Mouse (Mus musculus): Measurements from ENCODE around the gene Rnf144b. TPM values are rescaled to one million over a fixed set of nuclear protein-coding genes. Genes with fewer than 3 reads are reported as not detected.
A peak's percentile ranks its signal among the peaks of the same experiment; 100 is the strongest.

Gene Rnf144b
- polyA plus RNA-seq, 1 experiment from 2014 or later: 0.95 TPM

DNA sequence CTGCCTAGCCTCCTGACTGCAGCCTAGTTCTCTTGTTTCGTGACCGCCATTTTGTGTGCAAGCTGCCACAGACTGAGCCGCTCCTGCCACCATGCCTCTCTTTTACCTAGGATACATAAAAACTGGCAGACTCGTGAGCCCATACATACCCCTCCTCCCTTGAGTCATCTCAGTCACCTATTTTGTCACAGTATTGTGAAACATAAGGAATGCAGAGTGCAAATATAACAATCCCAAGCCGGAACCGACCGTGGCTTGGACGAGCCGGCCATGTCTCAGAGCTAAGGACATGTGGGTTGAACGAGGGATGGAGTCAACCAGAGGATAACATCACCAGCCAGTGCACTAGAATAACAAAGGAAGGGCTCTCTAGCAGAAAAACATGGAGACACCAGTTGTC lies 91.4 kb downstream of the Rnf144b start:
- Histone ChIP-seq H3K27ac (ENCODE audit: low read depth, low read length) (no peak overlapping the region), H3K9ac (ENCODE audit: low read depth, low read length) (no peak overlapping the region), H3K4me2 (replicated peaks; ENCODE audit: low read depth, low read length) (no peak overlapping the region), H3K36me3 (ENCODE audit: control insufficient read depth, insufficient read depth, low read length) (no peaks in the 10 kb centered on the region), H3K4me3 (ENCODE audit: low read length) (no peak overlapping the region), H3K27me3 (ENCODE audit: control insufficient read depth, insufficient read depth, low read length) (no peaks in the 10 kb centered on the region), H3K9me3 (ENCODE audit: control insufficient read depth, low read length) (no peaks in the 10 kb centered on the region), H3K4me1 (ENCODE audit: control insufficient read depth, insufficient read depth, low read length) (no peaks in the 10 kb centered on the region)
- ATAC-seq (ENCODE audit: low FRiP score, low TSS enrichment): no peak
- 95% methylated on average over 10 of the region's 10 CpGs for WGBS

DNA sequence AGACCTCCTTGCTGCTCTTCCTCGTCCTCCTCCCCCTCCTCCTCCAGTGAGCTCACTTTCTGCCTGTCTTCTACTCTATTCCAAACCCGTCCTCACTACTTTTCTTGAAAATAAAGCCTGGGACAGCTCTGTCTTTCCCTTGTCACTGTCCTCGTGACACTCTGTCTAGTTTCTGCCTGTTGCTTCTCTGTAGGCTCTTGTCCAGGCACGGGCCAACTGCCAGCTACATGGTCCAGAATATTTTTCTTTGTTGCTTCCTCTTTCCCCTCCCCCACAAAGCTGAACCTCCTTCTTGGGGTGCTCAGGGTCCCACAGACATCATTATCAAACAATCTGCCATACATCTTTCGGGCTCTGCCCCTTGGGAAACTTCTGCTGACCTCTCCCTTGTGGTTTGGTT lies 92.4 kb downstream of the Rnf144b start:
- Histone ChIP-seq H3K4me3 (ENCODE audit: low read length) (no peak overlapping the region), H3K9ac (ENCODE audit: low read depth, low read length) (no peak overlapping the region), H3K9me3 (ENCODE audit: control insufficient read depth, low read length) (no peaks in the 10 kb centered on the region), H3K27me3 (ENCODE audit: control insufficient read depth, insufficient read depth, low read length) (no peaks in the 10 kb centered on the region), H3K4me1 (ENCODE audit: control insufficient read depth, insufficient read depth, low read length) (no peaks in the 10 kb centered on the region), H3K27ac (ENCODE audit: low read depth, low read length) (no peak overlapping the region), H3K4me2 (replicated peaks; ENCODE audit: low read depth, low read length) (no peak overlapping the region), H3K36me3 (ENCODE audit: control insufficient read depth, insufficient read depth, low read length) (no peaks in the 10 kb centered on the region)
- ATAC-seq (ENCODE audit: low FRiP score, low TSS enrichment): no peak
- 56% methylated on average over 5 of the region's 5 CpGs for WGBS

DNA sequence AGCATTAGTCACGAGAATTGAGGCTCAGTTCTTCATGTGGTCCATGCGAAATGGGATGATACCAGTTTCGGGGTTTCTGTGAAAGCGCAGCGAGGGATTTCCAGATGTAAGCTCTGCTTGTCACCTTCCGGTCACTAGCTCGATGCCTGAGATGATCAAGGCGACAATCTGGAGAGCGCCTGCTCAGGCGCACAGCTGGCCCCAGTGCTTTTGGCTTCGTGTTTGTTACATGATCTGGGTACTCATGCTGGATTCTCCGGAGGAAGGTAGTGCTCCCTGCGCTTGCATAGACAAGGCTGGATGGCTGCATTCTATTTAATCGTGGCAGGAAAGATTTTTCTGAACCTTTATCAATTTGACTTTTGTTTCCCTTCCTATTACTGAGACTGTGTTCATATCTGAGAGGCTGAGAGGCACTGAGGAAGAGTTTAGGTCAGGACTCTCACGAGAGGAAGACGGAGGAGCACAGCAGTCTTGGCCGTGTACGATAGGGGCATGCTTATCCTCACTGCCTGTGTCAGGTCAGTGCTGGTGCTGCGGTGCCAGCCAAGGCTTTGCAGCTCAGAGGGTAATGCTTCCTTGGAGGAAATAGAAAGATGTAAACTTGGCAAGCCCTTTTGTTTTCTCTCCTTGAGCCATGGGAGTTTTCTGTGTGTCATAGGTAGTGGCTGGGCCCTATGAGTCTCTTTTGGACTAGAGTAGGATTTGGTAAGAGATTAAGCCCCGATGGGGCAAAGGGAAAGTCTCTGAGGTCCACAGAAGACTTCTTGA lies 93.5 kb downstream of the Rnf144b start:
- Histone ChIP-seq H3K4me3 (ENCODE audit: low read length) (no peak overlapping the region), H3K36me3 (ENCODE audit: control insufficient read depth, insufficient read depth, low read length) (no peaks in the 10 kb centered on the region), H3K4me1 (ENCODE audit: control insufficient read depth, insufficient read depth, low read length) (no peaks in the 10 kb centered on the region), H3K4me2 (replicated peaks; ENCODE audit: low read depth, low read length) (no peak overlapping the region), H3K27me3 (ENCODE audit: control insufficient read depth, insufficient read depth, low read length) (no peaks in the 10 kb centered on the region), H3K27ac (ENCODE audit: low read depth, low read length) (no peak overlapping the region), H3K9ac (ENCODE audit: low read depth, low read length) (no peak overlapping the region), H3K9me3 (ENCODE audit: control insufficient read depth, low read length) (no peaks in the 10 kb centered on the region)
- ATAC-seq (ENCODE audit: low FRiP score, low TSS enrichment): no peak
- WGBS: 82% methylated on average over 20 of the region's 20 CpGs

DNA sequence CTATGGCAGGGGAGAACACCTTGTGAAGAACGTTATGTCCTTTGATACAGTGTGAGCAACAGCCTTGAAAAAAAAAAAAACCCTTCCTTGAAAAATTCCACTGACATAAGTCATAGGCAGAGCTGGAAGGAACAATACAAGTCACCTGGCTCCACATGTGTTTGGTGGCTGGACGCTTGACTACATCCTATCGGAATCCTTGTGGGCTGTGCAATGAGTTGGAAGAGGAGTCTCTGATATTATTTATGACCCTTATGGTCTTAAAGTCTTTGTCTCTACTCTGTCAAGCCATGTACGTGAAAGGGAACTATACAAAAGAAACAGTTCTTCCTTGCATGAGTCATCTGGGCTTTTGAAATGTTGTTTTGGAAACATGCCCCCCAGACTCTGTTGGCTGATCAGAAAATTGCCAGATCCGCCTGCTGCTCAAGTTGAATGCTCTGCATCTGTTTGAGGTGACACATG lies 94.7 kb downstream of the Rnf144b start:
- H3K27ac ChIP-seq (ENCODE audit: low read depth, low read length): no peak overlapping the region
- H3K27me3 ChIP-seq (ENCODE audit: control insufficient read depth, insufficient read depth, low read length): no peaks in the 10 kb centered on the region
- no peaks in the 10 kb centered on the region for H3K4me1 ChIP-seq (ENCODE audit: control insufficient read depth, insufficient read depth, low read length)
- 63% methylated on average over 5 of the region's 5 CpGs for WGBS
- no peak for ATAC-seq (ENCODE audit: low FRiP score, low TSS enrichment)
- H3K4me3 ChIP-seq (ENCODE audit: low read length): no peak overlapping the region
- no peaks in the 10 kb centered on the region for H3K36me3 ChIP-seq (ENCODE audit: control insufficient read depth, insufficient read depth, low read length)
- H3K9ac ChIP-seq (ENCODE audit: low read depth, low read length): no peak overlapping the region
- no peak overlapping the region for H3K4me2 ChIP-seq (replicated peaks; ENCODE audit: low read depth, low read length)
- H3K9me3 ChIP-seq (ENCODE audit: control insufficient read depth, low read length): no peaks in the 10 kb centered on the region

DNA sequence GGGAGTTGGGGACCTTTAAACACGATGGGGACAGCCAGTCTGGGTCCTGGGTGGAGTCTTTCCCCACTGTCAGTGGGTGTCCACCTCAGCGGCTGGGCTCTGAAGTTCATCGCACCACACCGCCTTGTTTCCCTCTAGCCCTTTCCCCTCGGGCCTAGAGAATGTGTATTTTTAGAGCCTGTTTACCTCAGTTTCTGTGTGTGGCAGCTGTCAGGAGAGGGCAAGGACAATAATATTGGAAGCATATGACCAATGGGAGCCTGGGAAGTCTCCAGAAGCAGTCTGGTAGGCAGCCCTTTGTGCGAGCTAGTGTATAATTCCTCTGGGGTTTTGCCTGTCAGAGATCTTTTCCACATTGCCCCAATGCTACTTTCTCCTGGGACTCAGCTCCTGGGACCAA lies 95.9 kb downstream of the Rnf144b start:
- Histone ChIP-seq H3K27me3 (ENCODE audit: control insufficient read depth, insufficient read depth, low read length) (no peaks in the 10 kb centered on the region), H3K27ac (ENCODE audit: low read depth, low read length) (no peak overlapping the region), H3K9me3 (ENCODE audit: control insufficient read depth, low read length) (no peaks in the 10 kb centered on the region), H3K4me2 (replicated peaks; ENCODE audit: low read depth, low read length) (no peak overlapping the region), H3K9ac (ENCODE audit: low read depth, low read length) (no peak overlapping the region), H3K4me3 (ENCODE audit: low read length) (no peak overlapping the region), H3K4me1 (ENCODE audit: control insufficient read depth, insufficient read depth, low read length) (no peaks in the 10 kb centered on the region), H3K36me3 (ENCODE audit: control insufficient read depth, insufficient read depth, low read length) (no peaks in the 10 kb centered on the region)
- WGBS: 74% methylated on average over 6 of the region's 6 CpGs
- no peak for ATAC-seq (ENCODE audit: low FRiP score, low TSS enrichment)

DNA sequence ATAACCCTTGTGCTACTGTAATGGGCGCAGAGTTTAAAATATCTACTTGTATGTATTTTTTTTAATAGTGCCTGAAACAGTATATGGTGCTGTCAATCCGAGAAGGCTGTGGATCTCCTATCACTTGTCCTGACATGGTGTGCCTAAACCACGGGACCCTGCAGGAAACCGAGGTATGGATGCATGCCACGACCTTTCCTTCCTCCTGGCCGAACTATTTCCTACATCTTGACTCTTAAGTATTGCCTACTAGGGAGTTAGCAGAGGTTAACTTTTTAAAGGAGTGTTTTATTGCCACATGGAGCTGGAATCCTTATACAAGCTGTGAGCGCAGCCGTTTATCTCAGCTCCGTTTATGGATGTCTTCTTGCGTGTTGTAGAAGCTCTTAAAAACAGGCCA lies 98.0 kb downstream of the Rnf144b start:
- no peaks in the 10 kb centered on the region for H3K4me1 ChIP-seq (ENCODE audit: control insufficient read depth, insufficient read depth, low read length)
- H3K4me3 ChIP-seq (ENCODE audit: low read length): no peak overlapping the region
- no peak overlapping the region for H3K9ac ChIP-seq (ENCODE audit: low read depth, low read length)
- 61% methylated on average over 10 of the region's 10 CpGs for WGBS
- no peak overlapping the region for H3K4me2 ChIP-seq (replicated peaks; ENCODE audit: low read depth, low read length)
- ATAC-seq (ENCODE audit: low FRiP score, low TSS enrichment): no peak
- H3K36me3 ChIP-seq (ENCODE audit: control insufficient read depth, insufficient read depth, low read length): no peaks in the 10 kb centered on the region
- H3K9me3 ChIP-seq (ENCODE audit: control insufficient read depth, low read length): no peaks in the 10 kb centered on the region
- H3K27me3 ChIP-seq (ENCODE audit: control insufficient read depth, insufficient read depth, low read length): no peaks in the 10 kb centered on the region
- no peak overlapping the region for H3K27ac ChIP-seq (ENCODE audit: low read depth, low read length)

DNA sequence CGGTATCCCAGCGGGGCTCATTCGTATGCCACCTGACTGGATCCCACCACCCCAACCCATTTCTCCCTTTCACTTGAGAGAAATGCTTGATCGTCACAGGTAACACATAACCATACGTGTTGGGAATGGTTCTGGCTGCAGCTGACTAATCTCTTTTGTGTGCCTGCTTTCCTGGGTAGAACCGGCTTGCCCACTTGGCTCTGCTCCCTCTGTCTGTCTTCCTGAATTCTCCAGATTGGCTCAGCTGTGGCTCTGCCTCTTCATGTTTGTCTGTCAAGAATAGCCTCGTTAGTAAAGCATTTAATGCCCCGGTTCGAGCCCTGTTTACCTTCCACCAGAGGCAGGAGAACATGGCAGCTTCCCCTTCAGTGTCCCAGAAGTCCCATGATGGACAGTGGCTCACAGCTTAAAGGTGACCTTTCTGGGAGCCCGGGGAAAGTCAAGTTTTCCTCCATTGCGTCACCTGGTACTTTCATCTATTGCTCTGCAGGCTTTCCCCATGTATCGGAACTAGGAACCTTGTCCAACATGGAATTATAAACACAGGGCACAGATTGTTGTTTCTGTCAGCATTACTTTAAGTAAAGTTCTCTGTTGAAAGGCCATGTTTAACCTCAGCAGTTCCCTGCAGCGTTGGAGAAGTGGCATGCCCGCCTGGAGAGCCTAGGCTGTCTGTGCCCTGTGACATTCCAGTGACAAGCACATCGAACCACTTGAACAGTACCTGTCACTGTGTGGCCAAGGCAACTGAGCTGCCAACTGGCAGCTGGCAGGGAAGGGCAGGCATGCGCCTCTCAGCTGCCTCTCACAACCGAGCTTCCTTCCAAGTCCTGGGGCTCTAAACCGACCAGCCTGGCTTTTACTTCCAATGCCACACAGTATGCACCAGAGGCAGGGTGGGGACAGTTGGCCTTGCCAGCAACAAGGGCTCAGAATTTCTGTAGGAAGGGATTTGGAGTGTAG lies 101.4 kb downstream of the Rnf144b start:
- WGBS: 84% methylated on average over 18 of the region's 18 CpGs
- H3K27ac ChIP-seq (ENCODE audit: low read depth, low read length): no peak overlapping the region

DNA sequence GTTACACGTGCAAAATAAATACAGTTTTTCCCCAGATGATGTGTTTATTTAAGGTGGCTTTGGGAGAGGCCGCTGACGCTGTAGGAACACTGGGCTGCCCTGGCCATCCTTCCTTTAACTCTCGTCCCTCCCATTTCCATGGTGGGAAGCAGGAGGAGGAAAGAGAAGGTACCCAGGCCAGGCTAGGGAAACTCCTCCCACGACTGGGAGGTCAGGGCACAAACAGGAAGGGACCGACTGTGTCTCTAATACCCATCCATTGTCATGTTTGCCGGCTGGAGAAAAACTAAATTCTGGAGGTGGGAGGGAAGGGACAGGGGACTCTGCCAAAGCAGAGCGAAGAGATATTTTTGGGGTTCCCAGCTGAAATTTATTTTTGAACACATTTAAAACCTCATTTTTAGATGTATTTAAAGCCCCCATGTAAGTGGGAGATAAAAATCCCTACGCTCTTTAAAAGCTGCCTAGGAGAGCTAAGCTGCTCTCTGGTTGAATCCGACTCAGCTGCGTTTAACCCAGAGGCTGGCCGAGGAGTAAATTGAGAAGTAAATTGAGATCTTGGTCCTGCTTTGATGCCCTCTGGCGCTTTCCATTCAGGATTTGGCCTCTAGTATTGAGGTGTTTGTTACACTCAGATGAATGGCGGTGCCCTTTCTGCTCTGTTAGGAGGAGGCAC lies 102.3 kb downstream of the Rnf144b start:
- H3K4me3 ChIP-seq (ENCODE audit: low read length): no peak overlapping the region
- H3K27ac ChIP-seq (ENCODE audit: low read depth, low read length): no peak overlapping the region
- no peak overlapping the region for H3K4me2 ChIP-seq (replicated peaks; ENCODE audit: low read depth, low read length)
- no peaks in the 10 kb centered on the region for H3K4me1 ChIP-seq (ENCODE audit: control insufficient read depth, insufficient read depth, low read length)
- no peaks in the 10 kb centered on the region for H3K27me3 ChIP-seq (ENCODE audit: control insufficient read depth, insufficient read depth, low read length)
- no peaks in the 10 kb centered on the region for H3K36me3 ChIP-seq (ENCODE audit: control insufficient read depth, insufficient read depth, low read length)
- peak; percentile 49; the same call in 1 of the 2 replicates for ATAC-seq (ENCODE audit: low FRiP score, low TSS enrichment)
- H3K9ac ChIP-seq (ENCODE audit: low read depth, low read length): no peak overlapping the region
- WGBS: 19% methylated on average over 14 of the region's 14 CpGs
- no peaks in the 10 kb centered on the region for H3K9me3 ChIP-seq (ENCODE audit: control insufficient read depth, low read length)

More for the DNA sequence above, 101.4 kb downstream of the Rnf144b start:
- no peaks in the 10 kb centered on the region for H3K27me3 ChIP-seq (ENCODE audit: control insufficient read depth, insufficient read depth, low read length)
- ATAC-seq (ENCODE audit: low FRiP score, low TSS enrichment): no peak
- H3K4me1 ChIP-seq (ENCODE audit: control insufficient read depth, insufficient read depth, low read length): no peaks in the 10 kb centered on the region
- H3K9ac ChIP-seq (ENCODE audit: low read depth, low read length): no peak overlapping the region
- H3K4me2 ChIP-seq (replicated peaks; ENCODE audit: low read depth, low read length): no peak overlapping the region
- no peaks in the 10 kb centered on the region for H3K36me3 ChIP-seq (ENCODE audit: control insufficient read depth, insufficient read depth, low read length)
- no peak overlapping the region for H3K4me3 ChIP-seq (ENCODE audit: low read length)
- H3K9me3 ChIP-seq (ENCODE audit: control insufficient read depth, low read length): no peaks in the 10 kb centered on the region
